Mouse (Mus musculus) intestine, postnatal 0 days (tissue): ENCODE data around the gene Thrb. TPM values are rescaled to one million over a fixed set of nuclear protein-coding genes. Genes with fewer than 3 reads are reported as not detected.

Source experiments
- ATAC-seq: fragments of 200-750 bp; cut with Nextera tagmentation; 2 replicates; pipeline ENCODE4 v1.8.0; 2017; ENCODE audit warnings: mild to moderate bottlenecking, moderate TSS enrichment, moderate library complexity
- H3K27ac ChIP-seq: fragments of 300-500 bp; sonication (generic); 2 replicates; pipeline ENCODE4 v1.5.1; 2014; ENCODE audit warnings: mild to moderate bottlenecking, low read depth, low read length, moderate library complexity
- H3K27me3 ChIP-seq: fragments of 300-500 bp; sonication (generic); replicated peaks from 2 replicates; pipeline ENCODE4 v1.6.1; 2014; ENCODE audit warnings: low read length, mixed read lengths; ENCODE audit not compliant: control insufficient read depth, insufficient read depth
- H3K36me3 ChIP-seq: fragments of 300-500 bp; sonication (generic); 2 replicates; pipeline ENCODE4 v1.6.1; 2014; ENCODE audit warnings: mild to moderate bottlenecking, moderate library complexity; ENCODE audit not compliant: control insufficient read depth, insufficient read depth
- H3K4me1 ChIP-seq: fragments of 300-500 bp; sonication (generic); replicated peaks from 2 replicates; pipeline ENCODE4 v1.6.1; 2014; ENCODE audit warnings: antibody characterized with exemption, low read length, mixed read lengths; ENCODE audit not compliant: control insufficient read depth, insufficient read depth
- H3K4me2 ChIP-seq: fragments of 300-500 bp; sonication (generic); replicated peaks from 2 replicates; pipeline ENCODE4 v1.6.1; 2014; ENCODE audit warnings: low read depth, mild to moderate bottlenecking, moderate library complexity
- H3K4me3 ChIP-seq: fragments of 300-500 bp; sonication (generic); 2 replicates; pipeline ENCODE4 v1.5.1; 2014; ENCODE audit warnings: low read depth, low read length
- H3K9ac ChIP-seq: fragments of 300-500 bp; sonication (generic); 2 replicates; pipeline ENCODE4 v1.6.1; 2014; ENCODE audit warnings: mild to moderate bottlenecking, low read depth, low read length
- H3K9me3 ChIP-seq: fragments of 300-500 bp; sonication (generic); 2 replicates; pipeline ENCODE4 v1.6.1; 2016; ENCODE audit warnings: mixed run types; ENCODE audit not compliant: control insufficient read depth
- CTCF ChIP-seq: sonication (generic); IDR thresholded peaks from 2 replicates; pipeline ENCODE4 v1.5.1; 2016; ENCODE audit warnings: low read depth, mild to moderate bottlenecking, control low read depth, antibody characterized with exemption, moderate library complexity
- WGBS: fragments of 180-500 bp; shearing (Covaris S2); extraction: QIAGEN DNeasy Blood & Tissue Kit; methylation state at CpG from one replicate; pipeline ENCODE4 v1.1.7; 2014; 5-methylcytosine and 5-hydroxymethylcytosine counted together
- polyA plus RNA-seq: library from polyadenylated mRNA; unstranded; fragments of >200 nt; fragmentation: Nextera tagmentation; extraction: Ambion mirVana; gene quantifications from 2 replicates; pipeline ENCODE4 v1.2.1, GENCODE M21; 2015

Thrb gene
- polyA plus RNA-seq, 1 experiment from 2014 or later = 5.8 TPM

- Histone ChIP-seq H3K36me3 (no peaks in the 10 kb centered on the region), H3K9ac (no peak overlapping the region), H3K27ac (no peak overlapping the region), H3K27me3 (no peaks in the 10 kb centered on the region), H3K4me3 (no peak overlapping the region), H3K4me2 (no peak overlapping the region), H3K9me3 (no peaks in the 10 kb centered on the region), H3K4me1 (peaks cover 12% of the 10 kb centered on the region)
- TF ChIP-seq CTCF = no peak
- 62% methylated on average over 4 of the region's 4 CpGs for WGBS
- no peak for ATAC-seq
Measured at GRCm38 (mm10) chr14:17781921-17782320, 121.9 kb downstream of the Thrb start.

DNA sequence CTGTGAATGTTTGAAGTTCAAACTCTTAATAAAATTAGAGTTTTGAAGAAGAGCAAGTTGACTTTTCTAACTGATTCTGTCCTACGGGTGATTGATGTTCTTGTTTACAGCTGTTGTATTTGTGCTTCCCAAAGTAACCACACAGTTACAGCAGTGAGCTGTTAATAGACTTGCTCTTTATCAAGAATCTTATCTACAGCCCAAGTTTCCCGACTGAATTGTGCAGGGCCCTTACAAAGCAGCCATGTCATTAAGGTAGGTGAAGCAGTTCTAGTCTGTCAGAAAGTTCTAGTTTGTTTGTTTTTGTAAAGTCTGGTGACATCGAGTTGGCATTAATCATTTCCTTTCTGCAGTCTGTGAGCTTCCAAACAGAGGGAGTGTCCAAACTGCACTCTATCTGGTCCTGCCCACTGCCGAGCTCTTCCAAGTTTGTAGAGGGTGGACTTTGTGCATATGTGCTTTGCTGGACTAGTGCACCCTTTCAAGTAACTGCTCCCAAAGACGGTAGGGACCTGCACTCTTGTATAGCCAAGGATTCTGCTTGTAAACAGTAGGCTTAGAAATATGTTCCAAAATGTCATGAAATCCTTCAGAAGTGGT is 124.2 kb downstream of the Thrb start:
- Histone ChIP-seq H3K4me1 (peaks cover 12% of the 10 kb centered on the region), H3K4me3 (no peak overlapping the region), H3K9ac (no peak overlapping the region), H3K9me3 (no peaks in the 10 kb centered on the region), H3K4me2 (peak overlapping the region; percentile 47), H3K27ac (no peak overlapping the region; the same call in 1 of the 2 replicates), H3K36me3 (no peaks in the 10 kb centered on the region), H3K27me3 (no peaks in the 10 kb centered on the region)
- 9% methylated on average over 5 of the region's 5 CpGs for WGBS
- peak; percentile 80 for ATAC-seq
- TF ChIP-seq CTCF = peak; percentile 29; the same call in 1 of the 2 replicates

DNA sequence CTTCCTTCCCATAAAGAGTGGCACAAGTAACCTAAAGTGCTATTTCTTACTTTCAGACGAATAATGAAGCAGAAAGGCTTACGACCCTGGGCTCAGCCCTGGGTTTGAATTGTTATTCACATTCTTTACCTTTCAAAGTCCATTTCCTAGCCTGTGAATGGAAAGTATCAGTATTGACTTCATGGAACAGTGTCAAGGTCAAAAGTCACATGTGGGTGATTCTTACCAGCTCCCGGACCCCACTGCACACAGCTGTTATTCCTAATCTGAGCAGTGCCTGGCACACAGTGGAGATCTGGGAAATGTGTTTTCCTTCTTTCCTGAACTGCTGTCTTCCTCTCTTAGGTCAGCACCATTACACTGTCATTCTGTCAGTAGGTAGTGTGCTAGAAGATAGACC is 125.3 kb downstream of the Thrb start:
- no peaks in the 10 kb centered on the region for H3K36me3 ChIP-seq
- H3K27me3 ChIP-seq = no peaks in the 10 kb centered on the region
- H3K9me3 ChIP-seq = no peaks in the 10 kb centered on the region
- peaks cover 12% of the 10 kb centered on the region for H3K4me1 ChIP-seq
- H3K27ac ChIP-seq = peak overlapping the region; percentile 54; the same call in 1 of the 2 replicates
- 20% methylated on average over 3 of the region's 3 CpGs for WGBS
- no peak for TF ChIP-seq CTCF
- no peak overlapping the region for H3K4me3 ChIP-seq
- no peak for ATAC-seq
- H3K9ac ChIP-seq = no peak overlapping the region
- no peak overlapping the region for H3K4me2 ChIP-seq

- Histone ChIP-seq H3K4me3 (no peak overlapping the region), H3K9me3 (no peaks in the 10 kb centered on the region), H3K27ac (peak overlapping the region; percentile 54; the same call in 1 of the 2 replicates), H3K4me2 (peak overlapping the region; percentile 24; the same call in 1 of the 2 replicates), H3K36me3 (no peaks in the 10 kb centered on the region), H3K9ac (no peak overlapping the region), H3K27me3 (no peaks in the 10 kb centered on the region), H3K4me1 (peaks cover 8% of the 10 kb centered on the region)
- no peak for TF ChIP-seq CTCF
- 13% methylated on average over 2 of the region's 2 CpGs for WGBS
- ATAC-seq = peak; percentile 78
Measured at GRCm38 (mm10) chr14:17786249-17786648, 126.2 kb downstream of the Thrb start.

GRCm38 (mm10) chr14:17803934-17804602 is 144.0 kb downstream of the Thrb start:
- H3K9ac ChIP-seq = no peak overlapping the region
- no peak overlapping the region for H3K4me3 ChIP-seq
- H3K36me3 ChIP-seq = no peaks in the 10 kb centered on the region
- no peak for TF ChIP-seq CTCF
- H3K27me3 ChIP-seq = no peaks in the 10 kb centered on the region
- H3K4me1 ChIP-seq = no peaks in the 10 kb centered on the region
- 81% methylated on average over 3 of the region's 3 CpGs for WGBS
- no peak overlapping the region for H3K4me2 ChIP-seq
- no peak for ATAC-seq
- H3K9me3 ChIP-seq = no peaks in the 10 kb centered on the region
- H3K27ac ChIP-seq = no peak overlapping the region

DNA sequence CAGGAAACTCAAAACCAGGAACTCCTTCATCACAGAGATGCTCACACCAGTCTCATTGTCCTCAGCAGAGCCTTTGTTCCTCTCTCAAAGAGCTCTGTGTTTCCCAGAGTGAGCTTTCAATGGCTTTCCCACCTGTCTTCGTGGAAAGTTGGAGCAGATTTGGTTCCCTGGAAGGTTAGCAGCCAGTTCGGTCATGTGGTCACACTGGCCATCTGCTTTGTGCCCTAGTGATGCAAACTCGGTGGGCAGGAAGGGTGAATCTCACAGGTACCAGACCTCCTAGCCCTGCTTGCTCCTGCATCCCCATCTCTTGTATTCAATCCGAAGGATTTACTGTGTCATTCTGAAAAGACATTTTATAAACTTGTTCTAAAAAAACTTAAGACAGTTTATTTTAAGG is 151.0 kb downstream of the Thrb start:
- Histone ChIP-seq H3K4me1 (no peaks in the 10 kb centered on the region), H3K4me3 (no peak overlapping the region), H3K27me3 (no peaks in the 10 kb centered on the region), H3K27ac (no peak overlapping the region), H3K4me2 (no peak overlapping the region), H3K9me3 (no peaks in the 10 kb centered on the region), H3K9ac (no peak overlapping the region), H3K36me3 (no peaks in the 10 kb centered on the region)
- WGBS = 76% methylated on average over 4 of the region's 4 CpGs
- TF ChIP-seq CTCF = no peak
- no peak for ATAC-seq
